Mouse (Mus musculus) midbrain, embryonic 11.5 days (tissue): ENCODE data around the gene Lemd1. TPM values are rescaled to one million over a fixed set of nuclear protein-coding genes. Genes with fewer than 3 reads are reported as not detected.

Source experiments
- ATAC-seq: fragments of 200-750 bp; cut with Nextera tagmentation; 2 replicates; pipeline ENCODE4 v1.8.0; 2017; ENCODE audit warnings: moderate TSS enrichment, moderate library complexity; ENCODE audit not compliant: low FRiP score
- DNase-seq: peaks from one replicate; pipeline ENCODE4 v3.0.0; 2015; ENCODE audit warnings: low spot score; ENCODE audit errors: missing footprints
- H3K27ac ChIP-seq: fragments of 300-500 bp; sonication (generic); 2 replicates; pipeline ENCODE4 v1.5.1; 2014; ENCODE audit warnings: low read depth, low read length
- H3K27me3 ChIP-seq: fragments of 300-500 bp; sonication (generic); 2 replicates; pipeline ENCODE4 v1.6.1; 2014; ENCODE audit warnings: mild to moderate bottlenecking, low read length, moderate library complexity, mixed read lengths; ENCODE audit not compliant: control insufficient read depth, insufficient read depth
- H3K36me3 ChIP-seq: fragments of 300-500 bp; sonication (generic); 2 replicates; pipeline ENCODE4 v1.6.1; 2014; ENCODE audit warnings: mild to moderate bottlenecking, low read length, moderate library complexity, mixed read lengths; ENCODE audit not compliant: control insufficient read depth, insufficient read depth
- H3K4me1 ChIP-seq: fragments of 300-500 bp; sonication (generic); 2 replicates; pipeline ENCODE4 v1.6.1; 2014; ENCODE audit warnings: low read length; ENCODE audit not compliant: control insufficient read depth, insufficient read depth
- H3K4me2 ChIP-seq: fragments of 300-500 bp; sonication (generic); 2 replicates; pipeline ENCODE4 v1.6.1; 2014; ENCODE audit warnings: mild to moderate bottlenecking, moderate library complexity
- H3K4me3 ChIP-seq: fragments of 300-500 bp; sonication (generic); 2 replicates; pipeline ENCODE4 v1.5.1; 2014; ENCODE audit warnings: low read depth, low read length
- H3K9ac ChIP-seq: fragments of 300-500 bp; sonication (generic); 2 replicates; pipeline ENCODE4 v1.6.1; 2014; ENCODE audit warnings: low read length
- H3K9me3 ChIP-seq: fragments of 300-500 bp; sonication (generic); 2 replicates; pipeline ENCODE4 v1.6.1; 2016; ENCODE audit warnings: low read length; ENCODE audit not compliant: control insufficient read depth
- WGBS: fragments of 180-500 bp; shearing (Covaris S2); extraction: QIAGEN DNeasy Blood & Tissue Kit; methylation state at CpG from one replicate; pipeline ENCODE4 v1.1.7; 2014; 5-methylcytosine and 5-hydroxymethylcytosine counted together
- polyA plus RNA-seq: library from polyadenylated mRNA; unstranded; fragments of >200 nt; fragmentation: Nextera tagmentation; extraction: Ambion mirVana; gene quantifications from 2 replicates; pipeline ENCODE4 v1.2.1, GENCODE M21; 2014

The Lemd1 gene
- polyA plus RNA-seq, 1 experiment from 2014 or later, result 12.9 TPM

DNA sequence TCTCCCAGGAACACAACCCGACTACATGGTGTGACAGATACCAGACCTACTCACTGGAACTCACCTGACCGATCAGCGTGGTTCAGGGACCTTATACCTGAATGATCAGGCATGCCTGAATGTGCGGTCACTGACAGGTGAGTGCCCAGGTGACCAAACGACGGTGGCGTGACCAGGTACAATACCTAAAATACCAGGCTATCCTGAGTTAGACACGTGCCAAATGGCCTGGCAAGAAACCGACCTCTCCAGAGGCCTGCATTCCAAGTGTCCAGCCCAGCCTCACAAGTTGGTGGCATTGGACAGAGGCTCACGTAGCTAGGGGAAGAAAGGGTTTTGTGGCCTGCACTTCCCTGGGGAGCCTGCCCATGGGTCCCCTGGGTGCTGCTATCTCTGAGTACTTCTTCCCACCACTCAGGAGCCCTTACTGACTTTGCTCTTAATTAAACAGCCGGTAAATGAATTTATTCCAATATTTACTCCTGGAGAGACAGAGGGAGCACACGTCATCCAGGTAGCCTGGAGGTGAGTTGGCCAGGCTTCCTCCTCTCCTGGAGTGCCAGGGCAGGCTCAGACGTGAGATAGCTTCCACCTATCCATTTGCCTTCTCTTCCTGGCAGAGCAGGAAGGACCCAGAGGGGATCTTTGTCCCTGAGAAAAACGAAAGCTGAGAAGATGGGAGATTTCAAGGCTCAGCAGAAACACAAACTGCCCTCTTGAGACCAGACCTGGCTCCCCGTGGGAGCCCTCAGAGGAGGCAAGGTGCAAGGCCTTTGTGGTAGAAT is 40.2 kb upstream of the Lemd1 start:
- WGBS, result 73% methylated on average over 15 of the region's 15 CpGs

DNA sequence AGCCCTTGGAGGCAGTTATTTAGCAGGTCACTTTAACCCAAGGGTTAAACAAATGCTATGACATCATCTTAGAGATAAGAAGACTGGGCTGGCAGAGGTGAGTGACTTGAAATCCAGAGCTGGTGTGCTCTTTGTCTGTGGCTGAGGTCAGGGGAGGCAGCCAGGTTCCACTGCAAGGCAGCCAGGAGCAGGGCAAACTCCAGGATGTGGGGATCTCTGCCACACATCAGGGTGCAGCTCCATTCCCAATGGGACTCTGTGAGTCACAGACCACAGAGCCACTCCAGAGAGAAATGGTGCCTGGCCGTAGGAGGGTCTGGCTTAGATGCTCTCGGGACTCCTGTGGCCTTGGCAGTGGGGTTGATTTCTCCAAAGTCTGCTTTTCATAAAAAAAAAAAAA is 39.3 kb upstream of the Lemd1 start:
- no peak for DNase-seq
- H3K4me3 ChIP-seq, result no peak overlapping the region
- no peak overlapping the region for H3K27ac ChIP-seq
- no peak overlapping the region for H3K9ac ChIP-seq
- no peak for ATAC-seq
- H3K27me3 ChIP-seq, result no peaks in the 10 kb centered on the region
- WGBS, result 68% methylated on average over 2 of the region's 2 CpGs
- H3K4me2 ChIP-seq, result no peak overlapping the region
- no peaks in the 10 kb centered on the region for H3K36me3 ChIP-seq
- peaks cover 3% of the 10 kb centered on the region; the same call in 1 of the 2 replicates for H3K4me1 ChIP-seq
- H3K9me3 ChIP-seq, result no peaks in the 10 kb centered on the region

More for the DNA sequence above, 40.2 kb upstream of the Lemd1 start:
- no peaks in the 10 kb centered on the region for H3K36me3 ChIP-seq
- H3K4me2 ChIP-seq, result no peak overlapping the region
- no peaks in the 10 kb centered on the region for H3K9me3 ChIP-seq
- no peak overlapping the region for H3K4me3 ChIP-seq
- H3K27me3 ChIP-seq, result no peaks in the 10 kb centered on the region
- ATAC-seq (no peak), DNase-seq (no peak)
- peaks cover 3% of the 10 kb centered on the region; the same call in 1 of the 2 replicates for H3K4me1 ChIP-seq
- no peak overlapping the region for H3K9ac ChIP-seq
- H3K27ac ChIP-seq, result no peak overlapping the region

DNA sequence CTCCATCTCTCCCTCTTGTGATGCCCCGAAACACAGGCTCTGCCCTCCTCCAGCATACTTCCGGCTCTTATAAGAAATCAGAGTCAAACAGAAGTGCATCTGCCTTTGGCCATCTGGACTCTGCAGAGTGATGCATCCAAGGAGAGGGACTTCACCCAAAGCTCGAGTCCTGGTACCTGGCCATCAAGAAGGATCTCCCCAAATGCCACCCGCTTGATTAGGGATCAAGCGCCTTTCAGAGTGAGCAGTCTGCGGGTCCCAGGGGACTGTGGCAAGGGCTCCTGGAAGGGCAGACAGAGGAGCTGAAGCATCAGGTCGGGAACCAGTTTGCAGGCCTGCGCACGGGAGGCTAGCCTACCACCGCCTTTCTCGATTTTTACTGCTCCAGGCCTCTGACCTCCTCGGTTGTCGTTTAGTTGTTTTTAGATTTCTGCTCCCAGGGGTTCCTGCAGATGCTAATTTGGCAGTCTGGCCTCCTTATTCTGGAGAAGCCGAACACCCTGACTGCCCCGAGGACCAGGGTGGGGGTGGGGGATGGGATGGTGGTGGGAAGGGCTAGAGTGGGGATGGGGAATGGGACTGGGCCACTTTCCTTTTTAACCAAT is 38.0 kb upstream of the Lemd1 start:
- Histone ChIP-seq H3K4me3 (no peak overlapping the region), H3K27me3 (peaks cover 2% of the 10 kb centered on the region; the same call in 1 of the 2 replicates), H3K27ac (no peak overlapping the region), H3K9me3 (no peaks in the 10 kb centered on the region), H3K9ac (no peak overlapping the region), H3K4me1 (peaks cover 6% of the 10 kb centered on the region; the same call in 1 of the 2 replicates), H3K4me2 (no peak overlapping the region), H3K36me3 (no peaks in the 10 kb centered on the region)
- 32% methylated on average over 15 of the region's 15 CpGs for WGBS
- ATAC-seq (no peak), DNase-seq (no peak)

DNA sequence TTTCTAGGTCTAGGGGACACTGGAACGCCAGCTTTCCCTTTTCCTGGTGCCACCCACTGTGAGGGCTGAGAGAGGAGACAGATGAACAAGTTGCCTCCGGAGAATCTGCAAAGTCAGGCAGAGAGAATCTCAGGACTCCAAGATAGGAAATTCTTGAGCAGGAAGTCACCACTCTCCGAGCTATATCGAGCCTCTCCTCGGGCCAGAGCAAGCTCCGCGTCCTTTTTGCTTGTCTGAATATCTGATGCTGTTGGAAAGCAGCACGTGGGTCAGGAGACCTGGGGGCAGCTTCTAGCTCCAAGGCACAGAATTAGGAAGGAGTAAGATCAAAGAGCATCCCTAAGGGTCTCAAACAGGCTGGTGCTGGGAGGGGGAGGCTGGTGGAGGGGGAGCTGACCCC is 37.5 kb upstream of the Lemd1 start:
- DNase-seq (no peak), ATAC-seq (no peak)
- Histone ChIP-seq H3K4me3 (no peak overlapping the region), H3K27ac (no peak overlapping the region; the same call in 1 of the 2 replicates), H3K27me3 (peaks cover 4% of the 10 kb centered on the region), H3K36me3 (no peaks in the 10 kb centered on the region), H3K4me2 (no peak overlapping the region), H3K9me3 (no peaks in the 10 kb centered on the region), H3K4me1 (peaks cover 7% of the 10 kb centered on the region), H3K9ac (0 out of 2 replicates have a peak overlapping the region, but pooled peaks have one; percentile 25)
- 15% methylated on average over 8 of the region's 8 CpGs for WGBS

DNA sequence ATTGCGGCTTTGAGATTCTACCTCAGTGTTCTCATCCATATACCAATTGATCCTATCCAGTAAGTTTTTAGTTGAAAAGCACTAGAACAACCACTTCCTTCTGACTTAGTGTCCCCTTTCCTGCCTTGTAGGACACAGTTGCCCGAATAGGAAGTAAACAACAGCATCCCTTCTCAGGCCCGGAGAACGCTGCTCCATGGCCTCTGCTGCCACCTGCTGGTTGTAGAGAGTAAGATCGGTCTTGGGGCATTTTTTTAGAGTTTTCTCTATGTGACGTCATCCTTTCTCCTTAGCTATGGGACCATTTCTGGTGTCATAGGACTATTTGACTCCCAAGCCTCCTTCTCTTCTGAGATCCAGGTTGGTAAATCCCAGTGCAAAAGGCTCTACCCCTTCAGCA is 35.5 kb upstream of the Lemd1 start:
- peak; percentile 31; the same call in 1 of the 2 replicates for ATAC-seq
- H3K36me3 ChIP-seq, result no peaks in the 10 kb centered on the region
- WGBS, result 15% methylated on average over 6 of the region's 6 CpGs
- peak; percentile 98 for DNase-seq
- no peak overlapping the region for H3K4me3 ChIP-seq
- H3K4me2 ChIP-seq, result no peak overlapping the region
- H3K27ac ChIP-seq, result no peak overlapping the region
- H3K27me3 ChIP-seq, result peaks cover 6% of the 10 kb centered on the region
- no peak overlapping the region for H3K9ac ChIP-seq
- H3K4me1 ChIP-seq, result peaks cover 23% of the 10 kb centered on the region
- no peaks in the 10 kb centered on the region for H3K9me3 ChIP-seq

DNA sequence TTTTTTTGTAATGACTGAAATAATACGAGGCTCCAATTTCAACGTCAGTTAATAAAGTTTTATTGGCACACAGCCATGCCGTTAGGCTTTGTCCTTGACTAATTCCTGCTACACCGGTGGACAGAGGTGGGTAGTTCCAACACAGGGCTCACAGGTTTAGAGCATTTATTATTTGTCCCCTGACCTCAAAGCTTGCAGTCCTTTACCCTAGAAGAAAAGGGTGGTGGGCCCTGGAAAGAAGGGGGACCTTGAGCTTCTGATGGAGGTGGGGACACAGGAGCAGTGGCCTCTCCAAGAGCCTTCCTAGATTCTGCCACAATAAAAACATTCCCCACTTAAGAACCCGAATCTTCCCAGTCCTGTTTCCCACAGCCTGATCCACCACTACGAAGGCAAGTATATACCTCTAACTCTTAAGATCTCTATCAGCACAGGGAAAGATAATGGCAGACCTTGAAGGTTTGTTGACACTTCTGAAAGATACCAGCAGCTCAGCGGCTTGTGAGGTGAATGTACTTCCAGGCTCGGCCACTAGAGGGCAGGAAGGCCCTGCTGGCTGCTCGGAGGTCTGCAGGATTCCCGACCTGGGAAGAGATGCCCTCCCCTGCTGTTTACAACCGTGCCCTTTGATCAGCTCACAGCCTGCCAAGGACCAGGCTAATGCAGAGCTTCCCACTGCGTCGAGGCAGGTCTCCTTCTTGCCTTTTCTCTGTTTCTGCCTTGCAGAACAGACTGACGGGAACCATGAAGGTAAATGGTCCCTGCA is 34.0 kb upstream of the Lemd1 start:
- peaks cover 23% of the 10 kb centered on the region for H3K4me1 ChIP-seq
- DNase-seq (peak; percentile 98), ATAC-seq (peak; percentile 75)
- 24% methylated on average over 14 of the region's 14 CpGs for WGBS
- no peak overlapping the region for H3K4me3 ChIP-seq
- H3K4me2 ChIP-seq, result no peak overlapping the region
- H3K9ac ChIP-seq, result 0 out of 2 replicates have a peak overlapping the region, but pooled peaks have one; percentile 32
- no peaks in the 10 kb centered on the region for H3K36me3 ChIP-seq
- H3K9me3 ChIP-seq, result no peaks in the 10 kb centered on the region
- H3K27me3 ChIP-seq, result peaks cover 6% of the 10 kb centered on the region
- H3K27ac ChIP-seq, result no peak overlapping the region

DNA sequence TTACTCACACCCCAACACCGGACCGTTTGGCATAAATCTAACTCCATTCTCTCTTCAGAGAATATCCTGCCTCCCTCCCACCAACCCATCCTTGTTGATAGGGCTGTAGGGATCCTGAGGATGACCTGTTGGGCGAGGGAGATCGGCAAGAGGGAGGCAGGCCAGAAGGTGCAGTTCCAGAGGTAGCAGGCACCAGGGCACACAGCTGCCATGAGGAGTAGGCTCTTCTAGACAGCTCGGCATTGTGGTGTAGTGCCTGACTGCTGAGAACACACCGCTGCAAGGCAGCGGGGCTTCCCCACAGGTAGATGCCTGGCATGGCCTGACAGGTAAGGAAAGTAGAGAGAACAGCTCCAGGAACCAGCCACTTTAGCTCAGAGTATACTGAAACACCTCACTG is 33.4 kb upstream of the Lemd1 start:
- Histone ChIP-seq H3K27me3 (peaks cover 6% of the 10 kb centered on the region), H3K4me1 (peaks cover 23% of the 10 kb centered on the region), H3K4me3 (no peak overlapping the region), H3K4me2 (no peak overlapping the region), H3K9ac (0 out of 2 replicates have a peak overlapping the region, but pooled peaks have one; percentile 32), H3K9me3 (no peaks in the 10 kb centered on the region), H3K27ac (no peak overlapping the region), H3K36me3 (no peaks in the 10 kb centered on the region)
- no peak for DNase-seq
- WGBS, result 19% methylated on average over 7 of the region's 7 CpGs
- ATAC-seq, result peak; percentile 28

DNA sequence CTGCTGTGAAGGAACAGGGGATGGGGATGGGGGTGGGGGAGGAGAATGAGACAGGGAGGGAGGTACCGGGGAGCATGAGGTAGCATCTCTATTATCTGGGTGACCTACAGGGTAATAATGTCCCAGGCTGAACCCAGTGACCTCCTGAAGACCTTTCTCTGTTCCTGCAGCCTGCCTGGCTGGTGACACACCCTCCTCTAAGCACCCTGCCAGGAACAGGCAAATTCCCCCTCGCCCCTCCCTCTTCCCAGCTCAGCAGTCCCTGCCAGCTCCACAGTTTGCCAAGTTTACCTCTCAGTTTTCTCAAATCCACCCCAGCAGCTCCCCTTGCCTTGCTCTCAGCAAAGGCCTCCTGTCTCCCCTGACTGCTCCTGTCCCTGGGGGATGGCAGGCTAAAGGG is 32.5 kb upstream of the Lemd1 start:
- peaks cover 20% of the 10 kb centered on the region for H3K4me1 ChIP-seq
- H3K9ac ChIP-seq, result peak overlapping the region; percentile 28; the same call in 1 of the 2 replicates
- no peak overlapping the region for H3K27ac ChIP-seq
- H3K9me3 ChIP-seq, result no peaks in the 10 kb centered on the region
- peaks cover 6% of the 10 kb centered on the region for H3K27me3 ChIP-seq
- 5% methylated on average over 2 of the region's 2 CpGs for WGBS
- no peak overlapping the region for H3K4me2 ChIP-seq
- no peak for ATAC-seq
- H3K36me3 ChIP-seq, result no peaks in the 10 kb centered on the region
- DNase-seq, result no peak
- no peak overlapping the region for H3K4me3 ChIP-seq
